Mouse (Mus musculus) embryonic facial prominence, embryonic 15.5 days (tissue): ENCODE measurements around the gene March2. TPM values are rescaled to one million over a fixed set of nuclear protein-coding genes. Genes with fewer than 3 reads are reported as not detected.

ENCODE experiments used
- polyA plus RNA-seq: library from polyadenylated mRNA; unstranded; fragments of >200 nt; fragmentation: Nextera tagmentation; extraction: Ambion mirVana; gene quantifications from 2 replicates; pipeline ENCODE4 v1.2.1, GENCODE M21; 2015

Gene March2
- polyA plus RNA-seq, 1 experiment from 2014 or later, result 58.6 TPM

Other genes with a start within 250 kb of the March2 start
- 87.3 and 106 TPM in 2 replicates for gene Adamts10, start 194.5 kb downstream of the March2 start, polyA plus RNA-seq
- 5.6 and 5.7 TPM in 2 replicates for gene Myo1f, start 163.0 kb downstream of the March2 start, polyA plus RNA-seq
- gene Zfp414, start 89.6 kb downstream of the March2 start, polyA plus RNA-seq, result 42.9 and 55.7 TPM in 2 replicates
- gene Pram1, start 80.6 kb downstream of the March2 start, polyA plus RNA-seq, result 0.99 and 1.1 TPM in 2 replicates
- gene Hnrnpm, start 31.8 kb downstream of the March2 start, polyA plus RNA-seq, result 281 and 283 TPM in 2 replicates
- 269 and 325 TPM in 2 replicates for gene Rab11b, start 41.9 kb upstream of the March2 start, polyA plus RNA-seq
- gene Angptl4, start 63.2 kb upstream of the March2 start, polyA plus RNA-seq, result 58.8 and 67.2 TPM in 2 replicates
- gene Kank3, start 91.8 kb upstream of the March2 start, polyA plus RNA-seq, result 45.3 and 45.8 TPM in 2 replicates
- gene Rps28, start 105.9 kb upstream of the March2 start, polyA plus RNA-seq, result 998 and 1,000 TPM in 2 replicates
- gene Ndufa7, start 105.9 kb upstream of the March2 start, polyA plus RNA-seq, result 432 and 453 TPM in 2 replicates
- 57.3 and 59.6 TPM in 2 replicates for gene Cd320, start 124.4 kb upstream of the March2 start, polyA plus RNA-seq
- gene Gm7029, start 155.2 kb upstream of the March2 start, polyA plus RNA-seq, result not detected in 2 replicates
- 6.7 and 6.8 TPM in 2 replicates for gene Kifc1, start 172.0 kb upstream of the March2 start, polyA plus RNA-seq
- gene Platr17, start 186.5 kb upstream of the March2 start, polyA plus RNA-seq, result 0.55 and 0.58 TPM in 2 replicates
- 48.5 and 51.7 TPM in 2 replicates for gene Daxx, start 190.7 kb upstream of the March2 start, polyA plus RNA-seq
- 40.2 and 49.3 TPM in 2 replicates for gene Tapbp, start 197.2 kb upstream of the March2 start, polyA plus RNA-seq
- 15.8 and 17.8 TPM in 2 replicates for gene Zbtb22, start 197.2 kb upstream of the March2 start, polyA plus RNA-seq
- gene Rgl2, start 210.9 kb upstream of the March2 start, polyA plus RNA-seq, result 57.1 and 64.4 TPM in 2 replicates
- gene Pfdn6, start 221.7 kb upstream of the March2 start, polyA plus RNA-seq, result 145 and 163 TPM in 2 replicates
- gene Wdr46, start 222.0 kb upstream of the March2 start, polyA plus RNA-seq, result 36.2 and 36.5 TPM in 2 replicates
- 6.0 and 8.5 TPM in 2 replicates for gene B3galt4, start 232.8 kb upstream of the March2 start, polyA plus RNA-seq
- gene Vps52, start 237.1 kb upstream of the March2 start, polyA plus RNA-seq, result 48.9 and 57.2 TPM in 2 replicates
- gene Rps18, start 237.3 kb upstream of the March2 start, polyA plus RNA-seq, result 1,731 and 1,878 TPM in 2 replicates